Mouse (Mus musculus) spleen, adult 18-20 months (tissue): ENCODE measurements at regions not wholly inside any gene's neighbourhood (a gene's known extent, or its start where the extent isn't known, plus 50 kb on each side); places are given as distances from the start of the nearest gene placed in this dataset.
"Not testable (repeated sequence)": the region's sequence is repeated elsewhere in the genome, so short reads cannot be mapped to it uniquely, and the experiment has no call there.

Experiments
- DNase-seq, 2 experiments: peaks; one replicate each; pipeline ENCODE4 v3.0.0; 2022; ENCODE audit warnings: mixed read lengths in 2 of 2

DNA sequence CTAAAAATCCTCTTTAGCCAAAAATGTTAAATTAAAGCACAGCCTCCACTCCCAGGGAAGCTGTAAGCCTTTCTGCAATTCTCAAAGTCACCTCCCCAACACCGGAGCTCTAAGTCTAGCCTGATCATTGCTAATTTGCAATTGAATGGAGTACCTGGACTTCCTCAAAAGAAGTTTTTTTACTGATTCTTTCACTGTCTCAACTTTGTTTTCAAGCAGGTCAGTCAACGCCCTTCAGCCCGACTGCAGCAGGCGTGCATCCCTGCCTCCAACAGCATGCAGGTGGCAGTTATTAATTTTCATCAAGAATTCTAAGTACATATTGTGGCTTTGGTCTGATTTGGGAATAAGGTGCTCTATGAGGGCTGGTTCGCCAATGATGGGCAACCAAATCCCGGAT is 589.0 kb upstream of the Cadm2 start:
- DNase-seq: not testable (repeated sequence)

DNA sequence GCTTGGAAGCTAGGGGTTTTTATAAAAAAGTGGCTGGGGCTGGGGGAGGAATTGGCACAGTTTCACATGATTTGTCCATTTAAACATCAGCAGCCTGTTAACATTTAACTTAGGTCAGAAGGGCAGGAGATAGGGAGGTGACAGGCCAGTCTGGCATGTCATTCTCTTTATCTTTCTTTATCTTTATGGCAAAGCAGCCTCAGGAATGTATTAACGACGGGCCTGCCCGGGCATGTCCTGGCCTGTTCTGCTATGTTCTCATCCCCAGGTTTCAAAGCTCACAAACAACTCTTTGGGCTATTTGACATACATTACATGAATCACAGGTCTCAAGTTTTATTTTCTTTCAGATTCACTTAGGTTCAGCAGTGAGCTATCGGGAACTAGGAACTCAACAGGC is 584.2 kb upstream of the Cadm2 start:
- DNase-seq: not testable (repeated sequence)

DNA sequence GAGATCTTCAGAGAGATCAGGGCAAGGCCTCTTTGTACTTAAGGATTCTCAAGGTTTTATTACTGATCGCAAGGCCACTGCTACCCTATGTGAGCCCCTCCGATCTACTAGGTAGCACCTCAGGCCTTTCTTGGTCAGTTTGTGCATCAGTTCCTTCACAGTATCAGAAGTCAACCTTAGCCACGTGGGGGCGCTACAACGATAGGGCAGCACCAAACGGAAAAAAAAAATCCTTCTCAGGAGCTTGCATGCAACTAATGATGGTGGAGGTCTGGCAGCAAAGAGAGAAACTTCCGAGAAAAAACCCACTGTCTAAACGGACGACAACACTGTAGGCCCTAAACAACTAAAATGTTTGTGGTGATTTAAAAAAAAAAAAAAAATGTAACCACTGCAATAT is 543.9 kb upstream of the Cadm2 start:
- peak in 1 of 2 experiments; percentile 5 for DNase-seq

- DNase-seq: no peak
Measured at GRCm38 (mm10) chr16:68153541-68153940, 532.8 kb upstream of the Cadm2 start.
